Mouse (Mus musculus): ENCODE results near the gene Desi1. TPM values are rescaled to one million over a fixed set of nuclear protein-coding genes. Genes with fewer than 3 reads are reported as not detected.

Desi1 gene
- total RNA-seq, 2 experiments from 2014 or later, result 51.9 to 60.3 TPM

Other genes with a start within 250 kb of the Desi1 start
- gene Tef, start 231.4 kb downstream of the Desi1 start, total RNA-seq (2021), result 10 to 100 TPM; 68.4 to 74.1 TPM
- 100 to 1,000 TPM; 108 to 183 TPM for gene Tob2, start 175.1 kb downstream of the Desi1 start, total RNA-seq (2021)
- 10 to 100 TPM; 58.8 to 62.9 TPM for gene Phf5a, start 162.0 kb downstream of the Desi1 start, total RNA-seq (2021)
- 1,000 to 10,000 TPM; 2,299 to 2,557 TPM for gene Aco2, start 161.6 kb downstream of the Desi1 start, total RNA-seq (2021)
- gene Polr3h, start 107.6 kb downstream of the Desi1 start, total RNA-seq (2021), result 10 to 100 TPM; 15.5 to 19.1 TPM
- gene Csdc2, start 97.1 kb downstream of the Desi1 start, total RNA-seq (2021), result 10 to 100 TPM; 16.9 to 27.9 TPM
- gene Pmm1, start 72.9 kb downstream of the Desi1 start, total RNA-seq (2021), result 10 to 100 TPM; 81.4 to 94.8 TPM
- gene 1700029P11Rik, start 53.3 kb downstream of the Desi1 start, total RNA-seq (2021), result not detected
- gene Xrcc6, start 46.0 kb downstream of the Desi1 start, total RNA-seq (2021), result 100 to 1,000 TPM; 122 to 139 TPM
- gene Snu13, start 13.7 kb upstream of the Desi1 start, total RNA-seq (2021), result 10 to 100 TPM; 76.1 to 84.1 TPM
- gene 4930407I10Rik, start 25.3 kb upstream of the Desi1 start, total RNA-seq (2021), result not detected
- 1 to 10 TPM in 1 of 2 experiments, under 1 TPM in 1; 0.93 to 2.0 TPM for gene Mei1, start 36.1 kb upstream of the Desi1 start, total RNA-seq (2021)
- 1 to 10 TPM; 8.6 to 8.7 TPM for gene Ccdc134, start 94.1 kb upstream of the Desi1 start, total RNA-seq (2021)
- 10 to 100 TPM; 44.6 to 47.5 TPM for gene Srebf2, start 113.3 kb upstream of the Desi1 start, total RNA-seq (2021)
- under 1 TPM; 0.12 to 0.45 TPM for gene Shisa8, start 179.0 kb upstream of the Desi1 start, total RNA-seq (2021)
- 1 to 10 TPM; 2.1 to 2.7 TPM for gene Tnfrsf13c, start 190.5 kb upstream of the Desi1 start, total RNA-seq (2021)
- 10 to 100 TPM; 11.7 to 12.0 TPM for gene Cenpm, start 210.9 kb upstream of the Desi1 start, total RNA-seq (2021)
- gene 1500009C09Rik, start 218.5 kb upstream of the Desi1 start, total RNA-seq (2021), result under 1 TPM; 0.27 to 1.00 TPM
- gene Sept3, start 241.0 kb upstream of the Desi1 start, total RNA-seq (2021), result 1 to 10 TPM; 3.5 to 6.0 TPM